18 mouse cellular contexts compared by ENCODE assay signal in the genomic region with DNA sequence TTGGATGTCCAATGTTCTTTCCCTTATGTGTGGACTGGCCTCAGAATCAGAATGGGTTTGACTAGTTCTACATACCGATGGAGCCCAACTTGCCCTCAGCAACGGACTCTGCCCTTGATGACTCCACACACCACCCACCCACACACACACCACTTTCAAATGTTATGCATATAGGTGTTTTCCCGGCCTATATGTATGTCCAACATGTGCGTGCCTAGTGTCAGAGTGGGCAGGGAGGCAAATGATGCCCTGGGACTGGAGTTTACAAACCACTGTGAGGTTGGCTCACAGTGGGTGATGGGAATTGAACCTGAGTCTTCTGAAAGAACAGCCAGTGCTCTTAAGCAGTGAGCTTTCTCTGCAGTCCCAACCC. TPM values are rescaled to one million over a fixed set of nuclear protein-coding genes. Genes with fewer than 3 reads are reported as not detected.
DNase-seq lines count a peak whose midpoint lies in the region; ATAC-seq lines count a peak whose summit lies in the region.
"Had no signal": no experiment of that assay in that cellular context is flagged by ENCODE, and none has a peak within 500 bp of the region (broad histone marks: within the 10 kb centered on the region; RNA-seq: fewer than 3 reads in every experiment).

No protein-coding gene starts in this region.

- WGBS in heart, embryonic 16.5 days: 83% methylated on average over 4 of the region's 4 CpGs
- 84% methylated on average over 4 of the region's 4 CpGs for WGBS in embryonic facial prominence, embryonic 10.5 days
- 84% methylated on average over 4 of the region's 4 CpGs for WGBS in limb, embryonic 15.5 days
- WGBS in neural tube, embryonic 15.5 days: 91% methylated on average over 4 of the region's 4 CpGs

- no peak for ATAC-seq in heart, embryonic 16.5 days (replicated peaks; ENCODE audit: extremely low read depth, insufficient read depth, low FRiP score)
- ATAC-seq in limb, embryonic 15.5 days (ENCODE audit: insufficient number of reproducible peaks, low FRiP score, low TSS enrichment, low read depth): no peak
- no peak for ATAC-seq in granulocyte monocyte progenitor cell, adult 5-6 weeks (replicated peaks; ENCODE audit: poor library complexity, severe bottlenecking)
- ATAC-seq in neural tube, embryonic 15.5 days (ENCODE audit: low FRiP score): no peak

- no peaks in the 10 kb centered on the region for H3K27me3 ChIP-seq in heart, embryonic 16.5 days (ENCODE audit: control insufficient read depth, insufficient read depth, low read length)
- H3K27me3 ChIP-seq in embryonic facial prominence, embryonic 10.5 days (replicated peaks; ENCODE audit: low read depth, poor library complexity, severe bottlenecking): no peaks in the 10 kb centered on the region
- H3K27me3 ChIP-seq in limb, embryonic 15.5 days: no peaks in the 10 kb centered on the region
- H3K27me3 ChIP-seq in neural tube, embryonic 15.5 days (replicated peaks): no peaks in the 10 kb centered on the region
- H3K27me3 ChIP-seq: neural tube, embryonic 12.5 days; stomach, embryonic 15.5 days had no signal

- no peak overlapping the region for H3K9ac ChIP-seq in heart, embryonic 16.5 days (ENCODE audit: low read length)
- H3K9ac ChIP-seq in limb, embryonic 15.5 days: no peak overlapping the region
- no peak overlapping the region for H3K9ac ChIP-seq in neural tube, embryonic 15.5 days (replicated peaks)
- H3K9ac ChIP-seq: hindbrain, embryonic 14.5 days; neural tube, embryonic 12.5 days; stomach, embryonic 15.5 days had no signal

- H3K4me3 ChIP-seq in heart, embryonic 16.5 days (ENCODE audit: low read length): no peak overlapping the region
- H3K4me3 ChIP-seq in embryonic facial prominence, embryonic 10.5 days: no peak overlapping the region
- H3K4me3 ChIP-seq in limb, embryonic 15.5 days: no peak overlapping the region
- no peak overlapping the region for H3K4me3 ChIP-seq in neural tube, embryonic 15.5 days (replicated peaks)
- H3K4me3 ChIP-seq: neural tube, embryonic 12.5 days; stomach, embryonic 15.5 days had no signal

- H3K4me2 ChIP-seq in heart, embryonic 16.5 days (ENCODE audit: low read depth, low read length): no peak overlapping the region
- no peak overlapping the region for H3K4me2 ChIP-seq in limb, embryonic 15.5 days
- H3K4me2 ChIP-seq in neural tube, embryonic 15.5 days: no peak overlapping the region
- H3K4me2 ChIP-seq: hindbrain, embryonic 14.5 days; neural tube, embryonic 12.5 days; stomach, embryonic 15.5 days had no signal

- H3K4me1 ChIP-seq in heart, embryonic 16.5 days (ENCODE audit: control insufficient read depth, insufficient read depth, low read length): peaks cover 15% of the 10 kb centered on the region; the same call in 1 of the 2 replicates
- H3K4me1 ChIP-seq in embryonic facial prominence, embryonic 10.5 days: peaks cover 25% of the 10 kb centered on the region
- peaks cover 20% of the 10 kb centered on the region for H3K4me1 ChIP-seq in limb, embryonic 15.5 days
- H3K4me1 ChIP-seq in neural tube, embryonic 15.5 days: peaks cover 6% of the 10 kb centered on the region
- H3K4me1 ChIP-seq: neural tube, embryonic 12.5 days had no signal

- intact Hi-C loops in heart, postnatal 25 days (cut with DNase I): no loop called here

- H3K27ac ChIP-seq in heart, embryonic 16.5 days (ENCODE audit: low read length): peak overlapping the region; percentile 51
- H3K27ac ChIP-seq in embryonic facial prominence, embryonic 10.5 days (replicated peaks): peak overlapping the region; percentile 78
- 0 out of 2 replicates have a peak overlapping the region, but pooled peaks have one; percentile 43 for H3K27ac ChIP-seq in limb, embryonic 15.5 days
- H3K27ac ChIP-seq in neural tube, embryonic 15.5 days (replicated peaks): no peak overlapping the region
- H3K27ac ChIP-seq: hindbrain, embryonic 14.5 days; neural tube, embryonic 12.5 days; stomach, embryonic 15.5 days had no signal

- DNase-seq in heart, postnatal 25 days (ENCODE audit: low spot score): no peak
- peak; percentile 41 for DNase-seq in CD4-positive, CD25-positive, alpha-beta regulatory T cell, adult 2 months (ENCODE audit: low read depth, low spot score)
- no peak for DNase-seq in embryonic facial prominence, embryonic 10.5 days (ENCODE audit: low spot score)
- no peak for DNase-seq in ovary, postnatal 10 days (ENCODE audit: low spot score)
- DNase-seq: adrenal gland, postnatal 14 days; cerebellum, adult 8-10 months; heart, postnatal 10 days; kidney, adult 9 months; left cerebral cortex, postnatal 4 days; lung, adult 2 months; retina, postnatal 1 day had no signal

- no peaks in the 10 kb centered on the region for H3K9me3 ChIP-seq in heart, embryonic 16.5 days (replicated peaks; ENCODE audit: control insufficient read depth, low read length)
- no peaks in the 10 kb centered on the region for H3K9me3 ChIP-seq in embryonic facial prominence, embryonic 10.5 days
- no peaks in the 10 kb centered on the region for H3K9me3 ChIP-seq in limb, embryonic 15.5 days
- H3K9me3 ChIP-seq in neural tube, embryonic 15.5 days (replicated peaks): no peaks in the 10 kb centered on the region
- H3K9me3 ChIP-seq: neural tube, embryonic 12.5 days; stomach, embryonic 15.5 days had no signal

- H3K36me3 ChIP-seq in heart, embryonic 16.5 days (ENCODE audit: control insufficient read depth, insufficient read depth): no peaks in the 10 kb centered on the region
- H3K36me3 ChIP-seq in embryonic facial prominence, embryonic 10.5 days (replicated peaks): no peaks in the 10 kb centered on the region
- no peaks in the 10 kb centered on the region for H3K36me3 ChIP-seq in limb, embryonic 15.5 days
- H3K36me3 ChIP-seq in neural tube, embryonic 15.5 days: no peaks in the 10 kb centered on the region
- H3K36me3 ChIP-seq: neural tube, embryonic 12.5 days; stomach, embryonic 15.5 days had no signal

RNA-seq across cellular contexts. Expression of a gene that starts 33.2 kb away (rescaled TPM):
- polyA plus RNA-seq in heart, embryonic 16.5 days (2015; fragmentation: Nextera tagmentation; extraction: Ambion mirVana): 20.3 and 25.7 TPM in 2 replicates
- total RNA-seq in heart, postnatal 25 days (2021): 10 to 100 TPM; 13.3 to 17.6 TPM
- polyA plus RNA-seq in embryonic facial prominence, embryonic 10.5 days (2016; fragmentation: Nextera tagmentation; extraction: Ambion mirVana): 54.6 and 56.3 TPM in 2 replicates
- polyA plus RNA-seq in limb, embryonic 15.5 days (2015; fragmentation: Nextera tagmentation; extraction: Ambion mirVana): 39.5 and 43.5 TPM in 2 replicates
- total RNA-seq in granulocyte monocyte progenitor cell, adult 5-6 weeks (2014; fragmentation: Nextera tagmentation): 27.2 and 41.6 TPM in 2 replicates
- 68.1 and 75.2 TPM in 2 replicates for total RNA-seq in granulocyte monocyte progenitor cell, adult 5-6 weeks (2017)
- 35.9 and 38.5 TPM in 2 replicates for polyA plus RNA-seq in neural tube, embryonic 15.5 days (2015; fragmentation: Nextera tagmentation; extraction: Ambion mirVana)

RNA-seq across cellular contexts. Expression of a gene that starts 36.6 kb away (rescaled TPM):
- 60.4 and 61.8 TPM in 2 replicates for polyA plus RNA-seq in heart, embryonic 16.5 days (2015; fragmentation: Nextera tagmentation; extraction: Ambion mirVana)
- 10 to 100 TPM; 44.1 to 50.2 TPM for total RNA-seq in heart, postnatal 25 days (2021)
- polyA plus RNA-seq in embryonic facial prominence, embryonic 10.5 days (2016; fragmentation: Nextera tagmentation; extraction: Ambion mirVana): 169 and 177 TPM in 2 replicates
- 61.1 and 68.8 TPM in 2 replicates for polyA plus RNA-seq in limb, embryonic 15.5 days (2015; fragmentation: Nextera tagmentation; extraction: Ambion mirVana)
- total RNA-seq in granulocyte monocyte progenitor cell, adult 5-6 weeks (2014; fragmentation: Nextera tagmentation): 59.2 and 69.7 TPM in 2 replicates
- total RNA-seq in granulocyte monocyte progenitor cell, adult 5-6 weeks (2017): 85.1 and 91.5 TPM in 2 replicates
- polyA plus RNA-seq in neural tube, embryonic 15.5 days (2015; fragmentation: Nextera tagmentation; extraction: Ambion mirVana): 89.1 and 94.5 TPM in 2 replicates
